Mouse (Mus musculus): ENCODE data around the gene Zfp639. TPM values are rescaled to one million over a fixed set of nuclear protein-coding genes. Genes with fewer than 3 reads are reported as not detected.

Gene Zfp639
- 77.1 TPM for polyA plus RNA-seq (2017; shearing (Covaris generic))

DNA sequence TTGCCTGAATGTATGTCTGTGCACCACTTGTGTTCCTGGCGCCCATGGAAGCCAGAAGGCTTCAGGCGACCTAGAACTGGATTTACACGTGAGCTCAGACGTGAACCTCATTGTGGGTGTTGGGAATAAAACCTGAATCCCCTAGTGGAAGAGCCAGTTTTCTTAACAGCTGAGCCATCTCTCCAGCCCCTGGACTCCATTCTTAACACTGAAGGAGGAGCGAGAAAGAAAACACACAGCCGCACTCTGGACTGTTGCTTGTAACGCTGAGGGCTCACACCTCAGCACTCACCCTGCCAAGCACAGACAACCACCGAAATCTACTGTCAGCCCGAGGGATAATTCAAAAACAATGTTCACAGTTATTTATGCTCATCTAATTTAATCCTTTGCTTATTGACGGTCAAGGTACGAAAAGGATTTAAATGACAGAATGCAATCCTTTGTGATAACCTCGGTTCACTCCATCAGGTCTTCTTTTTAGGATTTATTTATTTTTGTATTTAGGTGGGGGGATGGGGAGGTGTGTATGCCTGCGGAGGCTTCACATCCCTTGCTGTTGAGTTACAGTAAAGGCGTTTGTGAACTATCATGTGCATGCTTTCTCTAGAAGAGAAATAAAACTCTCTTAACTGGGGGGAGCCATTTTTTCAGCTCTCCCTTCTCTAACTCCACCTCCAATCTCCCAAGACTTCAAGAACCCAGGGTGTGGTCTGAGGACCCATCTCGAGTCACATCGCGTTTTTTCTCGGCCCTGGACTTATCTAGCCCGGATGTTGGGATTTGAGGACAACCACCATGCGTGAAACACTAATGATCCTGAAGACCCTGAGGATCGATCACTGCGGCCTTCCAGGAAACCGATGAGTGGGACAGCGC lies at the start of gene Zfp639:
Gene Zfp639 (plus strand): TSS at position 764 of the 879 bp plus-strand sequence.

DNA sequence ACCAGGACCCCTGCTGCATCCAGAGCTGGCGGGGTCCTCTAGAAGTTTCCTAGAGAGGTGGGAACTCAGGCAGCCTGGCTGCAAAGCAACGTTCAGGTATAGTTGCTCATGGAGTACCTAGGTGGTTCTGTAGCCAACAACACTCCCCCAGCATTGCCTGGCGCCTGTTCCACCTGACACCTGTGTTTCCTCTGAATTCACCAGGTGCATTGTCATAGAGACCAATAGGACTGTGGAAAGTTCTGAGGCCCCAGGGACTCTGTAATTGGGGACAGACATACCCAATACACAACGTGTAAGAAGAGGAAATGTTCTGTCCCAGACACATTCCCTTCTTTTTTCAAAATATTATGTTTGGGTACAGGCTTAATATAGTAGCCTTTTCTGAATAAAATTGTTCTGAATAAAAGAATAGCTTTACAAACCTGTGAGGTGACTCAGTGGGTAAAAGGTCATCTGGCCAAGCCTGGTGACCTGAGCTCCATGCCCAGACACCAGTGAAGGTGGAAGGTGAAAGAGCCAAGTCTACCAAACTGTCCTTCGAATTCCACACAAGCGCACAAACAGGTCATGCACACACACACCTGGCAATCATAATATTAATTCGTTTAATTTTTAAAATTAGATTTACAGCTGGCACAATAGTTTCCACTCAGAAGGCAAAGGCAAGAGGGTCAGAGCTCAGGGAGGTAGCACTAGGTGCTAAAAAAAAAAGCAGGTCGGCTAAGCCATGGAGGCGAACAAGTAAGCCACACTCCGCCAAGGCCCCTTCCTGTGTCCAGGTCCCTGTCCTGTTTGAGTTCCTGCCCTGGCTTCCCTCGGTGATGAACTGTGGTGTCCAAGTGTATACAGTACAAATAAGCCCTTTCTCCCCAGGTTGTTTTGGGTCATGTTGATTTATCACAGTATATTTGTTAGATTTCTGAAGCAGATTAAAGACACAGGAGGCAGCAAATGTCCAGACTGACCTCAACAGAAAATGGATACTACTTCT lies 17.7 kb upstream of the Zfp639 start, which contains the start of gene Kcnmb3:
Gene Kcnmb3 (minus strand): TSS at position 135 of the 994 bp plus-strand sequence.

DNA sequence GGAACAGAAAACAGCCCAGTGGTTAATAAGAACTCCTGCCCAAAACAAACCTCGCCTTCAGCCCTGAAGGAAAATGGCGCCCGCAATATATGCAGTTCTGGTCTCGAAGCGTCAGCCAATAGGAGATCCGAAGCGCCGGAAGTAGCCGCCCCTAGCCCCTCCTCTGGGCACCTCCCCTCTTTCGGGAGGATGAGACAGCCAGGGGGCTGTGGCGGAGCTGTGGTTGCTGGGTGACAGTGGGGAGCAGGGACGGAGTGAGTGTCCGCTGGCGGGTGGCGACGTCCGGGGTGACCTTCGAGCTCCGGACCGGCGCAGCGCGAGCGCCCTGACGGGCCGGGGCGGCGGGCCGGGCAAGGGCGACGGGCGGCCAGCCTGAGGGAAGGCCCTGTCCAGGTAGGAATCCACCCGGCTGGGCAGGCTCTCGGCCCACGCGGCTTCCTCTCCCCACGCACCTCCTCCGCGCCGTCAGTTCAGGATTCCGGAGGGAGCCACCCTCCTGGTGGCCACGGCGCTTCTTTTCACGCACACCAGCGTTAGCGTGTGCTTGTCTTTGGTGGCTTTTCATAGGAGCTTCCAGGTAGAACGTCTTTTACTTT lies 19.3 kb downstream of the Zfp639 start, which contains the start of gene Mfn1:
Gene Mfn1 (plus strand): TSS at position 163 of the 596 bp plus-strand sequence.

Other genes starting within 250 kb of the Zfp639 start
- 1.6 TPM for gene Zmat3, start 144.2 kb upstream of the Zfp639 start, polyA plus RNA-seq (2017; shearing (Covaris generic))
- 43.9 TPM for gene Pik3ca, start 112.6 kb upstream of the Zfp639 start, polyA plus RNA-seq (2017; shearing (Covaris generic))
- gene Kcnmb3, start 18.0 kb upstream of the Zfp639 start, polyA plus RNA-seq (2017; shearing (Covaris generic)), result not detected
- gene Mfn1, start 19.2 kb downstream of the Zfp639 start, polyA plus RNA-seq (2017; shearing (Covaris generic)), result 18.3 TPM
- 1.3 TPM for gene Gnb4, start 106.3 kb downstream of the Zfp639 start, polyA plus RNA-seq (2017; shearing (Covaris generic))
- gene Actl6a, start 196.0 kb downstream of the Zfp639 start, polyA plus RNA-seq (2017; shearing (Covaris generic)), result 78.7 TPM
- gene Ndufb5, start 226.7 kb downstream of the Zfp639 start, polyA plus RNA-seq (2017; shearing (Covaris generic)), result 113 TPM
- 21.4 TPM for gene Mrpl47, start 227.3 kb downstream of the Zfp639 start, polyA plus RNA-seq (2017; shearing (Covaris generic))

Measured in effector memory CD4-positive, alpha-beta T cell, adult 7 months (primary cell).